Mouse (Mus musculus) heart, embryonic 11.5 days (tissue): ENCODE measurements around the gene Sh3gl2. TPM values are rescaled to one million over a fixed set of nuclear protein-coding genes. Genes with fewer than 3 reads are reported as not detected.

Experiments used
- ATAC-seq: fragments of 200-750 bp; cut with Nextera tagmentation; replicated peaks from 2 replicates; pipeline ENCODE4 v1.8.0; 2017; ENCODE audit warnings: moderate library complexity; ENCODE audit not compliant: insufficient number of reproducible peaks, low FRiP score, low TSS enrichment
- H3K27ac ChIP-seq: fragments of 300-500 bp; sonication (generic); 2 replicates; pipeline ENCODE4 v1.5.1; 2014; ENCODE audit warnings: mild to moderate bottlenecking, low read depth, low read length
- H3K27me3 ChIP-seq: fragments of 300-500 bp; sonication (generic); 2 replicates; pipeline ENCODE4 v1.6.1; 2014; ENCODE audit warnings: mild to moderate bottlenecking, low read length, mixed read lengths; ENCODE audit not compliant: control insufficient read depth, insufficient read depth
- H3K36me3 ChIP-seq: fragments of 300-500 bp; sonication (generic); 2 replicates; pipeline ENCODE4 v1.6.1; 2014; ENCODE audit warnings: mild to moderate bottlenecking, low read length, moderate library complexity, mixed read lengths; ENCODE audit not compliant: control insufficient read depth, insufficient read depth
- H3K4me1 ChIP-seq: fragments of 300-500 bp; sonication (generic); 2 replicates; pipeline ENCODE4 v1.6.1; 2014; ENCODE audit warnings: low read length; ENCODE audit not compliant: control insufficient read depth, insufficient read depth
- H3K4me2 ChIP-seq: fragments of 300-500 bp; sonication (generic); 2 replicates; pipeline ENCODE4 v1.6.1; 2014; ENCODE audit warnings: mild to moderate bottlenecking, moderate library complexity
- H3K4me3 ChIP-seq: fragments of 300-500 bp; sonication (generic); 2 replicates; pipeline ENCODE4 v1.5.1; 2014; ENCODE audit warnings: low read depth, low read length
- H3K9ac ChIP-seq: fragments of 300-500 bp; sonication (generic); 2 replicates; pipeline ENCODE4 v1.6.1; 2014; ENCODE audit warnings: mild to moderate bottlenecking, low read depth, low read length, moderate library complexity
- H3K9me3 ChIP-seq: fragments of 300-500 bp; sonication (generic); replicated peaks from 2 replicates; pipeline ENCODE4 v1.6.1; 2016; ENCODE audit warnings: low read length; ENCODE audit not compliant: control insufficient read depth
- WGBS: fragments of 180-500 bp; shearing (Covaris S2); extraction: QIAGEN DNeasy Blood & Tissue Kit; methylation state at CpG from one replicate; pipeline ENCODE4 v1.1.7; 2014; ENCODE audit not compliant: insufficient replicate concordance; 5-methylcytosine and 5-hydroxymethylcytosine counted together
- polyA plus RNA-seq: library from polyadenylated mRNA; unstranded; fragments of >200 nt; fragmentation: Nextera tagmentation; extraction: Ambion mirVana; gene quantifications from 2 replicates; pipeline ENCODE4 v1.2.1, GENCODE M21; 2014

Sh3gl2 gene
- polyA plus RNA-seq, 1 experiment from 2014 or later, result 0.76 TPM

- ATAC-seq, result no peak
- H3K4me3 ChIP-seq, result no peak overlapping the region
- no peaks in the 10 kb centered on the region for H3K9me3 ChIP-seq
- H3K27me3 ChIP-seq, result no peaks in the 10 kb centered on the region
- H3K4me2 ChIP-seq, result no peak overlapping the region
- no peak overlapping the region for H3K9ac ChIP-seq
- H3K36me3 ChIP-seq, result no peaks in the 10 kb centered on the region
- 42% methylated on average over 8 of the region's 8 CpGs for WGBS
- H3K4me1 ChIP-seq, result no peaks in the 10 kb centered on the region
- no peak overlapping the region for H3K27ac ChIP-seq
These were observed 229.8 kb downstream of the Sh3gl2 start for GRCm38 (mm10) chr4:85434734-85435133.

GRCm38 (mm10) chr4:85438813-85439212 is 233.9 kb downstream of the Sh3gl2 start:
- no peak overlapping the region for H3K9ac ChIP-seq
- ATAC-seq, result no peak
- 63% methylated on average over 3 of the region's 3 CpGs for WGBS
- H3K27me3 ChIP-seq, result no peaks in the 10 kb centered on the region
- no peaks in the 10 kb centered on the region for H3K9me3 ChIP-seq
- no peaks in the 10 kb centered on the region for H3K4me1 ChIP-seq
- H3K4me3 ChIP-seq, result no peak overlapping the region
- H3K36me3 ChIP-seq, result no peaks in the 10 kb centered on the region
- no peak overlapping the region for H3K4me2 ChIP-seq
- no peak overlapping the region for H3K27ac ChIP-seq

GRCm38 (mm10) chr4:85483586-85483985 is 278.7 kb downstream of the Sh3gl2 start:
- no peaks in the 10 kb centered on the region for H3K4me1 ChIP-seq
- H3K27ac ChIP-seq, result no peak overlapping the region
- H3K4me2 ChIP-seq, result no peak overlapping the region
- no peaks in the 10 kb centered on the region for H3K9me3 ChIP-seq
- H3K27me3 ChIP-seq, result no peaks in the 10 kb centered on the region
- 93% methylated on average over 6 of the region's 6 CpGs for WGBS
- no peak for ATAC-seq
- H3K9ac ChIP-seq, result no peak overlapping the region
- H3K4me3 ChIP-seq, result no peak overlapping the region
- no peaks in the 10 kb centered on the region for H3K36me3 ChIP-seq

- no peaks in the 10 kb centered on the region for H3K4me1 ChIP-seq
- ATAC-seq, result no peak
These were observed 281.5 kb downstream of the Sh3gl2 start for GRCm38 (mm10) chr4:85486316-85486946.

GRCm38 (mm10) chr4:85505718-85506117 is 300.8 kb downstream of the Sh3gl2 start:
- H3K9ac ChIP-seq, result no peak overlapping the region
- 58% methylated on average over 3 of the region's 3 CpGs for WGBS
- H3K36me3 ChIP-seq, result no peaks in the 10 kb centered on the region
- H3K9me3 ChIP-seq, result no peaks in the 10 kb centered on the region
- H3K4me3 ChIP-seq, result no peak overlapping the region
- no peak for ATAC-seq
- H3K4me1 ChIP-seq, result no peaks in the 10 kb centered on the region
- H3K27ac ChIP-seq, result no peak overlapping the region
- H3K27me3 ChIP-seq, result no peaks in the 10 kb centered on the region
- H3K4me2 ChIP-seq, result no peak overlapping the region

More at GRCm38 (mm10) chr4:85486316-85486946, 281.5 kb downstream of the Sh3gl2 start:
- no peak overlapping the region for H3K9ac ChIP-seq
- H3K4me3 ChIP-seq, result no peak overlapping the region
- WGBS, result 81% methylated on average over 10 of the region's 10 CpGs
- no peak overlapping the region for H3K27ac ChIP-seq
- H3K27me3 ChIP-seq, result no peaks in the 10 kb centered on the region
- no peak overlapping the region for H3K4me2 ChIP-seq
- H3K9me3 ChIP-seq, result no peaks in the 10 kb centered on the region
- H3K36me3 ChIP-seq, result no peaks in the 10 kb centered on the region

- Histone ChIP-seq H3K36me3 (no peaks in the 10 kb centered on the region), H3K27ac (no peak overlapping the region), H3K9ac (no peak overlapping the region), H3K27me3 (no peaks in the 10 kb centered on the region), H3K4me3 (no peak overlapping the region), H3K4me1 (no peaks in the 10 kb centered on the region), H3K4me2 (no peak overlapping the region), H3K9me3 (no peaks in the 10 kb centered on the region)
- 58% methylated on average over 2 of the region's 2 CpGs for WGBS
- ATAC-seq, result no peak
These were observed 302.1 kb downstream of the Sh3gl2 start for GRCm38 (mm10) chr4:85506976-85507375.

GRCm38 (mm10) chr4:85507491-85507890 is 302.6 kb downstream of the Sh3gl2 start:
- Histone ChIP-seq H3K9me3 (no peaks in the 10 kb centered on the region), H3K4me3 (no peak overlapping the region), H3K27me3 (no peaks in the 10 kb centered on the region), H3K36me3 (no peaks in the 10 kb centered on the region), H3K4me1 (no peaks in the 10 kb centered on the region), H3K27ac (no peak overlapping the region), H3K4me2 (no peak overlapping the region), H3K9ac (no peak overlapping the region)
- 55% methylated on average over 5 of the region's 5 CpGs for WGBS
- ATAC-seq, result no peak

GRCm38 (mm10) chr4:85513288-85513687 is 308.4 kb downstream of the Sh3gl2 start:
- no peak overlapping the region for H3K9ac ChIP-seq
- 0 out of 2 replicates have a peak, but pooled peaks cover 4% of the 10 kb centered on the region for H3K4me1 ChIP-seq
- H3K27ac ChIP-seq, result no peak overlapping the region
- ATAC-seq, result no peak
- no peaks in the 10 kb centered on the region for H3K36me3 ChIP-seq
- H3K9me3 ChIP-seq, result no peaks in the 10 kb centered on the region
- peak overlapping the region; percentile 99 for H3K4me2 ChIP-seq
- 32% methylated on average over 7 of the region's 7 CpGs for WGBS
- no peak overlapping the region for H3K4me3 ChIP-seq
- peaks cover 8% of the 10 kb centered on the region for H3K27me3 ChIP-seq

GRCm38 (mm10) chr4:85513792-85514191 is 308.9 kb downstream of the Sh3gl2 start, which contains the start of gene Adamtsl1:
Gene Adamtsl1, plus strand, starts transcription at chr4:85514172.
- H3K27me3 ChIP-seq, result peaks cover 8% of the 10 kb centered on the region
- 4% methylated on average over 9 of the region's 9 CpGs for WGBS
- H3K27ac ChIP-seq, result no peak within 1 kb of the TSS
- peak within 1 kb of the TSS; percentile 51 for H3K4me3 ChIP-seq
- H3K9ac ChIP-seq, result peak within 1 kb of the TSS; percentile 59
- H3K4me1 ChIP-seq, result 0 out of 2 replicates have a peak, but pooled peaks cover 4% of the 10 kb centered on the region
- ATAC-seq, result no peak
- H3K4me2 ChIP-seq, result peak within 1 kb of the TSS; percentile 99
- H3K36me3 ChIP-seq, result no peaks in the 10 kb centered on the region
- no peaks in the 10 kb centered on the region for H3K9me3 ChIP-seq
